Mouse (Mus musculus) heart, adult 2 months (tissue): ENCODE results near the gene Ube2l6. TPM values are rescaled to one million over a fixed set of nuclear protein-coding genes. Genes with fewer than 3 reads are reported as not detected.
A peak's percentile ranks its signal among the peaks of the same experiment; 100 is the strongest.

Experiments
- DNase-seq, 2 experiments: peaks; one replicate each; pipeline ENCODE4 v3.0.0; 2021
- H3K27ac ChIP-seq: fragments of 200-600 bp; 2 replicates; pipeline ENCODE4 v1.8.1; 2022
- H3K27me3 ChIP-seq: fragments of 200-500 bp; 2 replicates; pipeline ENCODE4 v1.6.1; 2012; ENCODE audit warnings: mild to moderate bottlenecking, low read length, inconsistent platforms, mixed read lengths; ENCODE audit not compliant: control insufficient read depth, insufficient read depth
- H3K36me3 ChIP-seq: fragments of 200-500 bp; 2 replicates; pipeline ENCODE4 v1.6.1; 2012; ENCODE audit warnings: low read length, inconsistent platforms; ENCODE audit not compliant: control insufficient read depth, insufficient read depth
- H3K4me1 ChIP-seq: fragments of 200-500 bp; 2 replicates; pipeline ENCODE4 v1.6.1; 2011; ENCODE audit warnings: low read length; ENCODE audit not compliant: control insufficient read depth, insufficient read depth
- H3K4me3 ChIP-seq: fragments of 200-600 bp; 2 replicates; pipeline ENCODE4 v1.8.1; 2022
- H3K79me2 ChIP-seq: fragments of 200-500 bp; replicated peaks from 2 replicates; pipeline ENCODE4 v1.6.1; 2012; ENCODE audit warnings: mild to moderate bottlenecking, inconsistent platforms, low read length, moderate library complexity, mixed read lengths; ENCODE audit not compliant: control insufficient read depth, insufficient read depth
- H3K9ac ChIP-seq: fragments of 200-500 bp; 2 replicates; pipeline ENCODE4 v1.6.1; 2012; ENCODE audit warnings: low read depth, mild to moderate bottlenecking, control low read depth, inconsistent platforms, low read length, mixed read lengths
- CTCF ChIP-seq: fragments of 200-600 bp; IDR thresholded peaks from 2 replicates; pipeline ENCODE4 v1.8.1; 2022; ENCODE audit warnings: antibody characterized with exemption, mild to moderate bottlenecking, moderate library complexity
- EP300 ChIP-seq: fragments of 200-500 bp; IDR thresholded peaks from 2 replicates; pipeline ENCODE4 v1.6.1; 2011; ENCODE audit warnings: low read depth, low read length, control low read depth; ENCODE audit not compliant: insufficient read depth
- POLR2A ChIP-seq: fragments of 200-500 bp; IDR thresholded peaks from 2 replicates; pipeline ENCODE4 v1.6.1; 2011; ENCODE audit warnings: mild to moderate bottlenecking, low read depth, low read length, control low read depth; ENCODE audit not compliant: insufficient read depth
- WGBS: fragments of 180-500 bp; shearing (Covaris S2); methylation state at CpG from one replicate; pipeline ENCODE4 v1.1.7; 2018; 5-methylcytosine and 5-hydroxymethylcytosine counted together
- intact Hi-C: fragments of 180-260 bp; cut with DNase I; formaldehyde crosslinking; loops from one replicate; pipeline ENCODE4 v1.15.1; 2025
- polyA plus RNA-seq: library from polyadenylated mRNA; depleted of rRNA; stranded (reverse); fragments of >200 nt; gene quantifications from 2 replicates; pipeline ENCODE4 v1.2.3, GENCODE M21; 2012; rRNA removed
- total RNA-seq, 2 experiments: library from RNA; stranded (reverse); gene quantifications; 2 replicates each; pipeline ENCODE4 v1.2.3; 2021

The Ube2l6 gene
- total and polyA plus RNA-seq, 3 experiments, result 26.5 to 131 (median 109) TPM

DNA sequence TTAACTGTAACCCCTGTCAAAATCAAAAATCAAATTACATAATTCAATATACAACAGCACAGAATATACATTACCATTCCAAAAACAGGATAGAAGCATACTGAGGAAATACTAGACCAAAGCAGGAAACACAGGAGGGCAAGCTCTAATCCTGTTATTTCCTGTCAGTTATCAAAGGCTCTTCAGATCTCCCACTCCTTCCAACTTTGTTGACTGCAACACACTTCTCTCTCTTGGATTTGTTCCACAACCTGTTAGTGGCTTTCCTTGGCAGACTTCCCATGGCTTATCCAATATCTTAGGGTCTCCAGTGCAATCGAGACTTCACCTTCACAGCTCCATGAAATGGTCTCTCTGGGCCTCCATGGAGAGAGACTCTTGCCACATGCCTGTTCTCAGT is 46.6 kb downstream of the Ube2l6 start:
- 16% methylated on average over 1 of the region's 1 CpGs for WGBS
- TF ChIP-seq POLR2A, result no peak
- no peak for TF ChIP-seq EP300
- TF ChIP-seq CTCF, result no peak
- Histone ChIP-seq H3K27ac (no peak overlapping the region), H3K9ac (no peak overlapping the region), H3K27me3 (no peaks in the 10 kb centered on the region; the same call in 1 of the 2 replicates), H3K36me3 (no peaks in the 10 kb centered on the region), H3K4me1 (no peaks in the 10 kb centered on the region; the same call in 1 of the 2 replicates), H3K79me2 (no peaks in the 10 kb centered on the region), H3K4me3 (no peak overlapping the region)
- no peak for DNase-seq
- intact Hi-C loops, result no loop called here

DNA sequence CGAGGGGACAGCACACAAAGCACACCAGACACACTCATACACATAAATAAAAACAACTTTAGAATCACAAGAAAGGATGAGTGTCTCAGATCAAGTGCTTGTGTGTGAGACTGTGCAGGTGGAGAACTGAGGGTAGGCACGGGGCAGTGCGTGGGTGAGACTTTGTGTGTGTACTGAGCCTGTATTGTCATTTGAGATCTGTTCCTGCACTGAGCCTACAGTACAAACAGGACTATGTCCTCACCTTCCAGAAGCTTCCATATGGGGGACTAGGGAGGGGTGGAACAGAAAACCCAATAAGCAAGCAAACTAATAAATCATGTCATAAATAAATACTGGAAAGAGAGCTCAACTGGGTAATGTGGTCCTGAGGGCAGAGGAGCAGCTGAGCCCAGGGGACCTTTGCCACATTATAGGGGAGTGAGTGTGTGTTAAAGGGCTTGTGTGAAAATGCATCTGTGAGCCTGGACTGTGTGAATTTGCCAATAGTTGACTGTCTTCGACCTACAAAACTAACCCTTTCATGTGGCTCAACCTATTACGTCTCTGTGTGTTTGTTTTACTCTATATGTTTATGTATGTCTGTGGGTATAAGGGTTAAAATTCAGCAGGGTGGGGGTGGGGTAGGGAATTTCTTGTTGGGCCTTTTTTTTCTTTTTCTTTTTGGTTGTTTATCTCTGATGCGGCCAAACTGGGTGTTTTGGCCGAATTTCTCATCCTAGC is 51.9 kb downstream of the Ube2l6 start:
- TF ChIP-seq EP300, result no peak
- TF ChIP-seq CTCF, result no peak
- no peak for TF ChIP-seq POLR2A
- no peak overlapping the region for H3K4me3 ChIP-seq
- H3K4me1 ChIP-seq, result peaks cover 1% of the 10 kb centered on the region; the same call in 1 of the 2 replicates
- DNase-seq, result no peak
- H3K9ac ChIP-seq, result no peak overlapping the region
- H3K36me3 ChIP-seq, result no peaks in the 10 kb centered on the region
- 68% methylated on average over 7 of the region's 7 CpGs for WGBS
- no peaks in the 10 kb centered on the region for H3K79me2 ChIP-seq
- peak overlapping the region; percentile 37 for H3K27ac ChIP-seq
- H3K27me3 ChIP-seq, result no peaks in the 10 kb centered on the region
- intact Hi-C loops, result no loop called here

DNA sequence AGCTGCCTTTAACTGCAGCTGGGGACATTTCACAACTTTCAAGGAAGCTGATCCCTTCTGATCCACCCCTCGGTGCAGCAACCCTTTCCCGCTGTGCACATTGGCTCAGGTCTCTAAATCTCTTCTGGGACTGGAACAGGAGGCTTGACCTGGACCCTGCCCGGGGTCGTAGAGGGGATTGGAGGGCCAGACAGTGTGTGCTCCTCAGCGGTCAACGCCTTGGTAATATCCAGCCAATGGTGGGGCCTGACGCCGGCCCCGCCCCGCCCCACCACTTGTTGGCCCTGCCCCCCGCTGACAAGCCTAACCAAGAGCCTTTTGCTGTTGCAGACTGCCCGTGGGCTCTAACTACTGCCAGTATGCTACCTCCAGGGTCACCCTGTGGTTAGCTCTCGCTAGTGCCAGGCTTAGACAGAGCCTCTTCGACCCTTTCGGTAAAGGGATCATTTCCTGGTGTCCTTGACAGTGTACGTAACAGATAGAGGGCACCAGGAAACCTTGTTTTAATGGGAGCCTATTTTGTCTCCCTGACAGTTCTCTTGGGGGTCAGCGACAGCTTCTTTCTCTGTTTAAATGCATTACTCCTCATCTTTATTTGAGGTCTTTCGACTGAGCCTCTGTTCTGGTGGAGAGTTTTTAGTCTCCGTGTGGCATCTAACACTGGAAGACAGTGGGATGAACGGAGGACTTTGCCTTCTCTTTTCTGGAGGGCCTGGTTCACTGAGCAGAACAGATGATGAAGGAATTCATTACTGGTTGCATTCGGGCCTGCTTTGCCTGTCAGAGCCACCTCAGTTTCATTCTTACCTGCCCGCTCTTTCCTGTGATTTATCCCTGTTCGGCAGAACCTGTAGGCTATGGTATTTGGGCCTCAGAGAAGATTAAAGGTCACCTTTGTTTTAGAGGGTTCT is 52.8 kb downstream of the Ube2l6 start:
- DNase-seq, result peak; percentile 75 to 84
- Histone ChIP-seq H3K4me3 (no peak overlapping the region), H3K36me3 (no peaks in the 10 kb centered on the region), H3K4me1 (peaks cover 1% of the 10 kb centered on the region; the same call in 1 of the 2 replicates), H3K27ac (peak overlapping the region; percentile 37), H3K79me2 (no peaks in the 10 kb centered on the region), H3K27me3 (no peaks in the 10 kb centered on the region), H3K9ac (no peak overlapping the region; the same call in 1 of the 2 replicates)
- intact Hi-C loops, result no loop called here
- peak; percentile 37; the same call in 1 of the 2 replicates for TF ChIP-seq POLR2A
- TF ChIP-seq CTCF, result no peak
- TF ChIP-seq EP300, result no peak
- WGBS, result 52% methylated on average over 23 of the region's 23 CpGs

DNA sequence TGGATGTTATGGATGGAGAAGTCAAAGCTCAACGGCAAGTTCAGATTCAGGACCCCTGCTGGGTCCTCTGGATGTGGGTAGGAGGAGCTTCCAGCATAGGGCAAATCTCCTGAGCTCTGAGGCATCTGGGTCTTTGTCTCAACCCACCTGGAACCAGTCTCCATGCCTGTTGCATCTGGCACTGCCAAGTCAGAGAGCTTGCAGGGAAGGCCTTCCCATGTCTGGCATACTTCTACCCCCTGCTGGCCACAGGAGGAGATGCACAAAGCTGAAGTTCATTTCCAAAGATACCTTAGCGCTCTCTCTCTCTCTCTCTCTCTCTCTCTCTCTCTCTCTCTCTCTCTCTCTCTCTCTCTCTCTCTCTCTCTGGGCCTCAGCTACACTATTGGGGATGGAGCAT is 57.1 kb downstream of the Ube2l6 start:
- intact Hi-C loops, result loop anchor here (1.0 kb wide), 1 partner anchor 24 kb away; no protein-coding TSS in a partner anchor
- H3K36me3 ChIP-seq, result no peaks in the 10 kb centered on the region
- peak; percentile 40 to 63 for DNase-seq

DNA sequence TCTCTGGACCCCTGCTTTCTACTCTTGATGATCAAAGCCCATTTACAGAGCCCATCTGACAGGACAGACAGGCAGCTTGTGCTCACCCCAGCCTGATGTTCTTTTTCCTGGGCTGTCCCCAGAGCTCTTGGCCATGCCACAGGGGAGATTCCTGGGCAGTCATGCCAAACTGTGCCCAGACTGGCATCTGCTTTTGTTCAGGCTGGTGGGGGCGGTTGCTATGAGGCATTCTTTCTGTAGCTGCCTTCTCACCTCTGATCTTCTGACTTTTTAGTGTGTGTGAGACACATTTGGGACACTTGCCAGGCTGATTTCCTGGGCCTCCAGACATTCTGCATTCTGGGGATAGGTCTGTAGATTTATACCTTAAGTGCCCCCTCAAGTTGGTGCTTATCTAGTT is 59.9 kb downstream of the Ube2l6 start:
- Histone ChIP-seq H3K9ac (no peak overlapping the region), H3K36me3 (no peaks in the 10 kb centered on the region), H3K4me3 (no peak overlapping the region), H3K4me1 (no peaks in the 10 kb centered on the region), H3K79me2 (no peaks in the 10 kb centered on the region), H3K27ac (no peak overlapping the region), H3K27me3 (no peaks in the 10 kb centered on the region)
- intact Hi-C loops, result no loop called here
- TF ChIP-seq POLR2A, result no peak
- no peak for TF ChIP-seq CTCF
- no peak for TF ChIP-seq EP300
- WGBS, result 63% methylated on average over 1 of the region's 1 CpGs
- DNase-seq, result no peak

More for the DNA sequence above, 57.1 kb downstream of the Ube2l6 start:
- no peak overlapping the region for H3K9ac ChIP-seq
- peaks cover 1% of the 10 kb centered on the region; the same call in 1 of the 2 replicates for H3K4me1 ChIP-seq
- H3K27me3 ChIP-seq, result no peaks in the 10 kb centered on the region
- TF ChIP-seq EP300, result peak; percentile 69; the same call in 1 of the 2 replicates
- TF ChIP-seq POLR2A, result no peak
- TF ChIP-seq CTCF, result peak; percentile 74
- no peak overlapping the region for H3K4me3 ChIP-seq
- WGBS, result 56% methylated on average over 2 of the region's 2 CpGs
- H3K27ac ChIP-seq, result no peak overlapping the region
- H3K79me2 ChIP-seq, result no peaks in the 10 kb centered on the region

Other genes starting within 250 kb of the Ube2l6 start
- gene Ctnnd1, start 148.1 kb upstream of the Ube2l6 start, total RNA-seq, result 10 to 100 TPM; 53.4 to 61.4 TPM
- 26.5 and 54.5 TPM in 2 replicates for gene Ctnnd1, start 148.1 kb upstream of the Ube2l6 start, polyA plus RNA-seq
- gene Btbd18, start 139.7 kb upstream of the Ube2l6 start, total RNA-seq, result not detected
- not detected in 2 replicates for gene Btbd18, start 139.7 kb upstream of the Ube2l6 start, polyA plus RNA-seq
- gene Selenoh, start 128.1 kb upstream of the Ube2l6 start, total RNA-seq, result 10 to 100 TPM; 21.8 to 28.0 TPM
- 18.0 and 19.6 TPM in 2 replicates for gene Selenoh, start 128.1 kb upstream of the Ube2l6 start, polyA plus RNA-seq
- 1 to 10 TPM; 5.8 to 5.9 TPM for gene Gm28635, start 120.8 kb upstream of the Ube2l6 start, total RNA-seq
- gene Gm28635, start 120.8 kb upstream of the Ube2l6 start, polyA plus RNA-seq, result not detected in 2 replicates
- 10 to 100 TPM; 11.5 to 14.2 TPM for gene Med19, start 120.4 kb upstream of the Ube2l6 start, total RNA-seq
- gene Med19, start 120.4 kb upstream of the Ube2l6 start, polyA plus RNA-seq, result 6.8 and 10.4 TPM in 2 replicates
- gene Tmx2, start 119.7 kb upstream of the Ube2l6 start, total RNA-seq, result 100 to 1,000 TPM; 105 to 115 TPM
- gene Tmx2, start 119.7 kb upstream of the Ube2l6 start, polyA plus RNA-seq, result 148 and 203 TPM in 2 replicates
- gene Zdhhc5, start 83.6 kb upstream of the Ube2l6 start, total RNA-seq, result 10 to 100 TPM; 62.8 to 72.5 TPM
- gene Zdhhc5, start 83.6 kb upstream of the Ube2l6 start, polyA plus RNA-seq, result 47.6 and 61.2 TPM in 2 replicates
- gene Clp1, start 71.5 kb upstream of the Ube2l6 start, total RNA-seq, result 1 to 10 TPM; 4.0 to 4.6 TPM
- gene Clp1, start 71.5 kb upstream of the Ube2l6 start, polyA plus RNA-seq, result 3.5 and 7.4 TPM in 2 replicates
- under 1 TPM; 0.44 to 0.45 TPM for gene Ypel4, start 64.8 kb upstream of the Ube2l6 start, total RNA-seq
- 1.5 and 1.7 TPM in 2 replicates for gene Ypel4, start 64.8 kb upstream of the Ube2l6 start, polyA plus RNA-seq
- gene Gm19426, start 55.2 kb upstream of the Ube2l6 start, total RNA-seq, result 1 to 10 TPM; 1.8 to 2.0 TPM
- gene Gm19426, start 55.2 kb upstream of the Ube2l6 start, polyA plus RNA-seq, result 1.5 and 1.7 TPM in 2 replicates
- gene Serping1, start 23.4 kb upstream of the Ube2l6 start, total RNA-seq, result 10 to 100 TPM; 79.7 to 81.5 TPM
- gene Serping1, start 23.4 kb upstream of the Ube2l6 start, polyA plus RNA-seq, result 268 and 301 TPM in 2 replicates
- not detected for gene Smtnl1, start 23.8 kb downstream of the Ube2l6 start, total RNA-seq
- gene Smtnl1, start 23.8 kb downstream of the Ube2l6 start, polyA plus RNA-seq, result not detected in 2 replicates
- 100 to 1,000 TPM; 106 to 129 TPM for gene Timm10, start 28.2 kb downstream of the Ube2l6 start, total RNA-seq
- 123 and 136 TPM in 2 replicates for gene Timm10, start 28.2 kb downstream of the Ube2l6 start, polyA plus RNA-seq
- 1 to 10 TPM; 2.1 to 2.3 TPM for gene Slc43a1, start 40.0 kb downstream of the Ube2l6 start, total RNA-seq
- 3.7 and 6.7 TPM in 2 replicates for gene Slc43a1, start 40.0 kb downstream of the Ube2l6 start, polyA plus RNA-seq
- gene Rtn4rl2, start 87.9 kb downstream of the Ube2l6 start, total RNA-seq, result 1 to 10 TPM; 3.6 to 3.8 TPM
- gene Rtn4rl2, start 87.9 kb downstream of the Ube2l6 start, polyA plus RNA-seq, result 2.6 and 6.1 TPM in 2 replicates
- 10 to 100 TPM; 62.6 to 79.1 TPM for gene Slc43a3, start 137.8 kb downstream of the Ube2l6 start, total RNA-seq
- gene Slc43a3, start 137.8 kb downstream of the Ube2l6 start, polyA plus RNA-seq, result 101 and 141 TPM in 2 replicates
- not detected for gene Prg2, start 181.6 kb downstream of the Ube2l6 start, total RNA-seq
- gene Prg2, start 181.6 kb downstream of the Ube2l6 start, polyA plus RNA-seq, result 0.14 and 0.44 TPM in 2 replicates
- gene Prg3, start 189.4 kb downstream of the Ube2l6 start, total RNA-seq, result not detected
- not detected in 2 replicates for gene Prg3, start 189.4 kb downstream of the Ube2l6 start, polyA plus RNA-seq
- 10 to 100 TPM; 38.8 to 39.0 TPM for gene Ssrp1, start 238.4 kb downstream of the Ube2l6 start, total RNA-seq
- 39.6 and 59.5 TPM in 2 replicates for gene Ssrp1, start 238.4 kb downstream of the Ube2l6 start, polyA plus RNA-seq
- gene P2rx3, start 238.6 kb downstream of the Ube2l6 start, total RNA-seq, result under 1 TPM; 0.25 to 0.81 TPM
- gene P2rx3, start 238.6 kb downstream of the Ube2l6 start, polyA plus RNA-seq, result 0.39 and 0.79 TPM in 2 replicates
- gene Tnks1bp1, start 249.2 kb downstream of the Ube2l6 start, total RNA-seq, result 10 to 100 TPM; 56.9 to 59.1 TPM
- 40.7 and 54.1 TPM in 2 replicates for gene Tnks1bp1, start 249.2 kb downstream of the Ube2l6 start, polyA plus RNA-seq